Mouse (Mus musculus) hindbrain, embryonic 12.5 days (tissue): ENCODE data around the gene Sdk1. TPM values are rescaled to one million over a fixed set of nuclear protein-coding genes. Genes with fewer than 3 reads are reported as not detected.

Experiments
- ATAC-seq: fragments of 200-750 bp; cut with Nextera tagmentation; 2 replicates; pipeline ENCODE4 v1.8.0; 2017; ENCODE audit warnings: moderate TSS enrichment; ENCODE audit not compliant: low FRiP score
- H3K27ac ChIP-seq: fragments of 300-500 bp; sonication (generic); 2 replicates; pipeline ENCODE4 v1.5.1; 2016; ENCODE audit warnings: mild to moderate bottlenecking
- H3K27me3 ChIP-seq: fragments of 300-500 bp; sonication (generic); 2 replicates; pipeline ENCODE4 v1.6.1; 2016; ENCODE audit warnings: mild to moderate bottlenecking
- H3K36me3 ChIP-seq: fragments of 300-500 bp; sonication (generic); 2 replicates; pipeline ENCODE4 v1.6.1; 2016; ENCODE audit warnings: mild to moderate bottlenecking
- H3K4me1 ChIP-seq: fragments of 300-500 bp; sonication (generic); 2 replicates; pipeline ENCODE4 v1.6.1; 2016
- H3K4me2 ChIP-seq: fragments of 300-500 bp; sonication (generic); replicated peaks from 2 replicates; pipeline ENCODE4 v1.6.1; 2016; ENCODE audit warnings: mild to moderate bottlenecking
- H3K4me3 ChIP-seq: fragments of 300-500 bp; sonication (generic); 2 replicates; pipeline ENCODE4 v1.5.1; 2016; ENCODE audit warnings: mild to moderate bottlenecking
- H3K9ac ChIP-seq: fragments of 300-500 bp; sonication (generic); 2 replicates; pipeline ENCODE4 v1.6.1; 2016; ENCODE audit warnings: mild to moderate bottlenecking, moderate library complexity
- H3K9me3 ChIP-seq: fragments of 300-500 bp; sonication (generic); replicated peaks from 2 replicates; pipeline ENCODE4 v1.6.1; 2016; ENCODE audit warnings: mild to moderate bottlenecking
- WGBS: fragments of 180-500 bp; shearing (Covaris S2); methylation state at CpG from one replicate; pipeline ENCODE4 v1.1.7; 2016; 5-methylcytosine and 5-hydroxymethylcytosine counted together
- polyA plus RNA-seq: library from polyadenylated mRNA; unstranded; fragments of >200 nt; fragmentation: Nextera tagmentation; extraction: Ambion mirVana; gene quantifications from 2 replicates; pipeline ENCODE4 v1.2.1, GENCODE M21; 2016

Gene Sdk1
- polyA plus RNA-seq, 1 experiment from 2014 or later: 3.5 TPM

DNA sequence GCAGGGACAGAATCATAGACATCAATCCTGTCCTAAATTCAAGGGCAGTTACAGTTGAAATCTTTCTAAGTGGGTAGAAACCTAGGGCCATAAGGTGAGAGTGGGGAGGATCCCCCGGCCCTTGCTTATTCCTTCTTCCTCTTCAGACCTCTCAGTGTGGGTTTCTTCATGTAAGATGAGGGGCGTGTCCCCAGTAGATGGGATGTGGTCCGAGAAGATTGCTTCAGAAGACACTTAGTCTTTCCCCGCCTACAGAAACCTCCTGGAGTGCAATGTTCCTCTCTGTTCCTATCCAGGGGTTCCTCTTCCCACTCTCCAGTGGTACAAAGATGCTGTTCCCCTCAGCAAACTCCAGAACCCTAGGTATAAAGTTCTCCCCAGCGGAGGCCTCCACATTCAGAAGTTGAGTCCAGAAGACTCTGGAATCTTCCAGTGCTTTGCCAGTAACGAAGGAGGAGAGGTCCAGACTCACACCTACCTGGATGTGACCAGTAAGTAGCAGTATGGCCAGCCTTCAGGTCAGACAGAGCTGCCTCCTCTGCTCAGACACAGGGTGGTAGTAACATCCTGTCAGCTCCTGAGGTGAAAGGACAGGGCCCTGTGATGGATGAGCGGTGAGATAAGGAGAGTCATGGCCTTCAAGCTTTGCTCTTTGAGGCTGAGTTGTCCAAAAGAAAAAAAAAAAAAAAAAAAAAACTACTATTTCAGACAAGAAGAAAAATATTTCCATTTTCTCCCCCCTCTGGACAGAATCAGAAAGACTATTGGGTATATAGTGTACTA lies 711.6 kb downstream of the Sdk1 start:
- ATAC-seq: no peak
- Histone ChIP-seq H3K9me3 (no peaks in the 10 kb centered on the region), H3K9ac (no peak overlapping the region), H3K4me2 (no peak overlapping the region), H3K4me1 (0 out of 2 replicates have a peak, but pooled peaks cover 2% of the 10 kb centered on the region), H3K36me3 (no peaks in the 10 kb centered on the region), H3K4me3 (no peak overlapping the region), H3K27ac (no peak overlapping the region), H3K27me3 (no peaks in the 10 kb centered on the region)
- WGBS: 84% methylated on average over 7 of the region's 7 CpGs

GRCm38 (mm10) chr5:141971071-141971470 lies 729.8 kb downstream of the Sdk1 start:
- Histone ChIP-seq H3K27ac (no peak overlapping the region), H3K4me3 (no peak overlapping the region), H3K36me3 (no peaks in the 10 kb centered on the region), H3K4me1 (no peaks in the 10 kb centered on the region), H3K9ac (no peak overlapping the region), H3K27me3 (no peaks in the 10 kb centered on the region), H3K9me3 (no peaks in the 10 kb centered on the region), H3K4me2 (no peak overlapping the region)
- ATAC-seq: no peak

- H3K4me3 ChIP-seq: no peak overlapping the region
- H3K4me2 ChIP-seq: no peak overlapping the region
- H3K9ac ChIP-seq: no peak overlapping the region
- no peak for ATAC-seq
- H3K27ac ChIP-seq: no peak overlapping the region
- no peaks in the 10 kb centered on the region for H3K4me1 ChIP-seq
- no peaks in the 10 kb centered on the region for H3K9me3 ChIP-seq
- no peaks in the 10 kb centered on the region for H3K36me3 ChIP-seq
- no peaks in the 10 kb centered on the region for H3K27me3 ChIP-seq
Measured at GRCm38 (mm10) chr5:141979511-141979910, 738.2 kb downstream of the Sdk1 start.

DNA sequence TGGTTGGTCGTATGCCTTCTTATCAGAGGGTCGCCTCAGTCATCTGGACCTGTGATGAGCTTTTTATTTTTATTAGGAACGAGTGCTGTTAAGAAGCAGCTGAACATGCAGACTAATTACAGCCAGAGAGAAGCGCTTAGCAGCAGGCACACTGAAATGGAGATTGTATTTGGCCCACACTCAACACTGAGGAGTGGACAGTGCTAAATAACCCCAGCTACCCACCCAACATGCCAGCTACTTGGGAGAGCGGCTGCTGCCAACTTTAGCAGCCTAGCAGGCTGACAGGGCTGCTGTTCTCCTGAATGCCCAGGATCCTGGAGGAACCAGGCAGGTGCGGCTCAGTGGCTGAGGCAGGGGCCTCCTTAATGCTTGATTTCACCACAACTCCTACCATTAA lies 739.5 kb downstream of the Sdk1 start:
- Histone ChIP-seq H3K27me3 (no peaks in the 10 kb centered on the region), H3K4me2 (no peak overlapping the region), H3K9me3 (no peaks in the 10 kb centered on the region), H3K27ac (no peak overlapping the region), H3K4me3 (no peak overlapping the region), H3K36me3 (no peaks in the 10 kb centered on the region), H3K9ac (no peak overlapping the region), H3K4me1 (no peaks in the 10 kb centered on the region)
- 91% methylated on average over 6 of the region's 6 CpGs for WGBS
- no peak for ATAC-seq

GRCm38 (mm10) chr5:141984322-141984721 lies 743.0 kb downstream of the Sdk1 start:
- Histone ChIP-seq H3K4me3 (no peak overlapping the region), H3K9me3 (no peaks in the 10 kb centered on the region), H3K4me2 (no peak overlapping the region), H3K27me3 (no peaks in the 10 kb centered on the region; the same call in 1 of the 2 replicates), H3K27ac (no peak overlapping the region), H3K36me3 (no peaks in the 10 kb centered on the region), H3K9ac (no peak overlapping the region), H3K4me1 (no peaks in the 10 kb centered on the region)
- ATAC-seq: no peak
- 80% methylated on average over 4 of the region's 4 CpGs for WGBS

- no peaks in the 10 kb centered on the region; the same call in 1 of the 2 replicates for H3K27me3 ChIP-seq
- H3K4me1 ChIP-seq: no peaks in the 10 kb centered on the region
- H3K27ac ChIP-seq: no peak overlapping the region
- no peaks in the 10 kb centered on the region for H3K36me3 ChIP-seq
- 10% methylated on average over 8 of the region's 8 CpGs for WGBS
- H3K9me3 ChIP-seq: no peaks in the 10 kb centered on the region
- no peak overlapping the region for H3K4me2 ChIP-seq
- H3K9ac ChIP-seq: no peak overlapping the region
- ATAC-seq: no peak
- H3K4me3 ChIP-seq: no peak overlapping the region
Measured at GRCm38 (mm10) chr5:141985003-141985402, 743.7 kb downstream of the Sdk1 start.

DNA sequence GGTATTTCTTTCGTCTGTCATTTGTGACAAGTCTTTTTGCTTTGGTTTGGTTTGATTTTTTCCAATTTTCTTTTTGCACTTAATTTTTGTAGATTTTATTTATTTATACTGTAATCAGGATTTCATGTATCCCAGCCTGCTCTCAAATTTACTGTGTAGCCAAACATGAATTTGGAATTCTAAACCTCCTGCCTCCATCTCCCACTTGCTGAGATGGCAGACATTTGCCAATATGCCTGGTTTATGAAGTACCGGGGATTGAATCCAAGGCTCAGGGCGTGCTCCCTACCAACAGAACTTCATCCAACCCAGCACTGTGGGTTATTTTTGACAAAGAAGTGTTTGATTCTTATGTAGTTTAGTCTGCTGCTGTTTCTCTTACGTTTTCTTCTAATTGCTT lies 744.3 kb downstream of the Sdk1 start:
- H3K4me3 ChIP-seq: no peak overlapping the region
- H3K27ac ChIP-seq: no peak overlapping the region
- WGBS: 88% methylated on average over 4 of the region's 4 CpGs
- H3K4me2 ChIP-seq: no peak overlapping the region
- H3K4me1 ChIP-seq: no peaks in the 10 kb centered on the region
- no peaks in the 10 kb centered on the region for H3K9me3 ChIP-seq
- no peak overlapping the region for H3K9ac ChIP-seq
- H3K36me3 ChIP-seq: no peaks in the 10 kb centered on the region
- ATAC-seq: no peak
- no peaks in the 10 kb centered on the region; the same call in 1 of the 2 replicates for H3K27me3 ChIP-seq

DNA sequence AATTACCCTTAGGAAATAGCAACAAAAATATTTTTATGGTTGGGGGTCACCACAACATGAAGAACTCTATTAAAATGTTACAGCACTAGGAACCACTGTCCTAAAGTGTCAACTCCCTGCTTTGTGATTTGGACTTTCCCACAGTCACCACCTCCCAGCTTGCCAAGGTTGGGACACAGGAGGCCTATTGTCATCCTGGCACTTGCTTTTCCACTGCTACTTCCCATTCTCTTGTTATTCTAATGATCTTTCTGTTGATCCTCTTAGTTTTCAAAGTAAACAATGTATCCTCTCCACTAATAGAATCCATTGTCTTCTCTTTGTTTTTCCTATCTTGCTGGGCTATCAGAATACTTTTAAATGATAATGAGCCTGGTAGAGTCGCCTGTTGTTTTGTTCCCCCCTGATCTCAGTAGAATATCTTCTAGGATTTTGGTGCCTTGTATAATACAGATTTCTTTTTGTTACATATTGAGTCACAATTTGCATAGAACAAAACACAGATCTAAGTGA lies 746.1 kb downstream of the Sdk1 start:
- Histone ChIP-seq H3K4me3 (no peak overlapping the region), H3K27me3 (no peaks in the 10 kb centered on the region; the same call in 1 of the 2 replicates), H3K4me2 (no peak overlapping the region), H3K9ac (no peak overlapping the region), H3K36me3 (no peaks in the 10 kb centered on the region), H3K4me1 (no peaks in the 10 kb centered on the region), H3K27ac (no peak overlapping the region), H3K9me3 (no peaks in the 10 kb centered on the region)
- WGBS: 12% methylated on average over 1 of the region's 1 CpGs
- no peak for ATAC-seq

DNA sequence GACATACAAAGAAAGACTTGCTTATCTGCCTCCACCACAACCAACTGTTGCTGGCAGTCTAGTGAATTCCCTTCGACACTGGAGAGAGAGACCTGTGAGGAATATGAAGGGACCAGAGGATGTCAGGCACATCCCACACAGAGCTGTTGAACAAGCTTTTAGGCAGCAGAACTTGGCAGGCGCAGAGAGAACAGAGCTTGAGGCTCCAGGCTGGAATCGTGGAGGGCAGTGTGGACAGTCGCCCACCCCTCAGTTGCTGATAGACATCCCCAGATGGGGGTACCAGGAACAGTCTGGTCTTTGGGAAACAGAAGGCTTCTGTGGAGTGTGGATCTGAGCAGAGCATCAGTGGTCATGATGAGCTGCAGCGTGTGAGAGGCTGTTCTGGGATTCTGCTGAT lies 747.4 kb downstream of the Sdk1 start:
- no peaks in the 10 kb centered on the region for H3K9me3 ChIP-seq
- no peaks in the 10 kb centered on the region; the same call in 1 of the 2 replicates for H3K27me3 ChIP-seq
- H3K4me1 ChIP-seq: no peaks in the 10 kb centered on the region
- no peak overlapping the region for H3K27ac ChIP-seq
- no peaks in the 10 kb centered on the region for H3K36me3 ChIP-seq
- H3K4me2 ChIP-seq: no peak overlapping the region
- no peak overlapping the region for H3K9ac ChIP-seq
- H3K4me3 ChIP-seq: no peak overlapping the region
- WGBS: 81% methylated on average over 5 of the region's 5 CpGs
- no peak for ATAC-seq

DNA sequence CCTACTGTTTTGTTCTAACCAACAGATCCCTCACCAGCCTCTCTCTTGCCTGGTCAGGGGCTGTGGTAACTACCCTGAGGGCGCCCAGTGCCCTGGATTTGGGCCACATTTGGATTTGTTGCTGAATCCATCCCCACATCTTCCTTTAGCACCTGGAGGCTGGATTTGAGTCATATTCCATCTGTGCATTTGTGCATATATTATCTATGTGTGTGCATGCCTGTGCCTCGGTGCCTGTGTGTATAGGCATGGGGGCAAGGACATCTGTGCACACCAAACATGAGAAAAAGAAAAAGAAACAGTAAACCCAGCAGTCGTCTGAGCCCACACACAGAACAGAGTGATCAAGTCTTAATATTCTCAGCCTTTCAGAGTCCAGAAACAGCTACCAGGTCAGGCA lies 752.9 kb downstream of the Sdk1 start:
- no peak overlapping the region for H3K27ac ChIP-seq
- no peak overlapping the region for H3K4me2 ChIP-seq
- H3K9me3 ChIP-seq: no peaks in the 10 kb centered on the region; the same call in 1 of the 2 replicates
- ATAC-seq: no peak
- H3K36me3 ChIP-seq: no peaks in the 10 kb centered on the region
- H3K9ac ChIP-seq: no peak overlapping the region
- H3K4me3 ChIP-seq: no peak overlapping the region
- H3K4me1 ChIP-seq: no peaks in the 10 kb centered on the region
- WGBS: 79% methylated on average over 3 of the region's 3 CpGs
- H3K27me3 ChIP-seq: no peaks in the 10 kb centered on the region

DNA sequence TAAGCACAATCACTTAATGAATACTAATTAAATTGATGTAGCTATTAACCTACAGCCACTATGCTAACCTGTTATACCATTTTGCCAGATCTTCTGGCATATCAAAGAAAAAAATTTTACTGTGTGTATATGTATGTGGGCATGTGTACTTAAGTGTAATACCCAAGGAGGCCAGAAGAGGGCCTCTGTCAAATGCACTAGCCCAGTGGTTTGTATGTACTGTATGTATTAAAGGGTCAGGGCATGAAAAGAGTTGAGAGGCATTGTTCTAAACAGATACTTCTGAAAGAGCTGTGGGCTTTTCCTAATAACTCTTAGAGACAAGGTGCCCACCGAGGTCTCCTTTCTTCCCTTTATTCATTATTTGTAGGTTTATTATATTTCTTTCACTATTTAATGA lies 759.0 kb downstream of the Sdk1 start:
- H3K27me3 ChIP-seq: no peaks in the 10 kb centered on the region
- H3K36me3 ChIP-seq: no peaks in the 10 kb centered on the region
- H3K9ac ChIP-seq: no peak overlapping the region
- 84% methylated on average over 1 of the region's 1 CpGs for WGBS
- no peak overlapping the region for H3K4me2 ChIP-seq
- no peak overlapping the region for H3K27ac ChIP-seq
- H3K4me1 ChIP-seq: peaks cover 4% of the 10 kb centered on the region; the same call in 1 of the 2 replicates
- ATAC-seq: no peak
- no peak overlapping the region for H3K4me3 ChIP-seq
- H3K9me3 ChIP-seq: peaks cover 10% of the 10 kb centered on the region; the same call in 1 of the 2 replicates

DNA sequence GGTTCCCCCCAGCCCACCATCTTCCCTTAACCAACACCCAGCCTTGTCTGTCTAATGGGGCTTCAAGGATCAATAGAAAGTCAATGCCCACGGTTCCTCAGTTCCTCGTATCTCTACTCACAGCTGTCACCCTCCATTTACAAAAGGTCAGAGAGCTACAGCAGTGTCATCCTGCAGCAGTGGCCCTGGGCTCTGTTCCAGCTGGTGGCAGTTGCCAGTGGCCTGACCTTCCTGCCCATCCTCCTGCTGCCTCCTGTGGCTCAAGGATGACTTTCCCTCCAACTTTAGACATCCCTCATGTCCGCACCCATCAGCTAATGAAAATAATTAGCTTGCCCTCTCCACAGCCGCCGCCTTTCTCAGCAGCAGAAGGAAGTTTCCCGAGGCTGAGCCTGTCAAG lies 759.8 kb downstream of the Sdk1 start:
- H3K36me3 ChIP-seq: no peaks in the 10 kb centered on the region
- H3K27me3 ChIP-seq: no peaks in the 10 kb centered on the region
- H3K4me2 ChIP-seq: no peak overlapping the region
- H3K9me3 ChIP-seq: peaks cover 15% of the 10 kb centered on the region; the same call in 1 of the 2 replicates
- H3K4me1 ChIP-seq: peaks cover 4% of the 10 kb centered on the region; the same call in 1 of the 2 replicates
- ATAC-seq: no peak
- 45% methylated on average over 6 of the region's 6 CpGs for WGBS
- no peak overlapping the region for H3K9ac ChIP-seq
- no peak overlapping the region for H3K4me3 ChIP-seq
- H3K27ac ChIP-seq: no peak overlapping the region

DNA sequence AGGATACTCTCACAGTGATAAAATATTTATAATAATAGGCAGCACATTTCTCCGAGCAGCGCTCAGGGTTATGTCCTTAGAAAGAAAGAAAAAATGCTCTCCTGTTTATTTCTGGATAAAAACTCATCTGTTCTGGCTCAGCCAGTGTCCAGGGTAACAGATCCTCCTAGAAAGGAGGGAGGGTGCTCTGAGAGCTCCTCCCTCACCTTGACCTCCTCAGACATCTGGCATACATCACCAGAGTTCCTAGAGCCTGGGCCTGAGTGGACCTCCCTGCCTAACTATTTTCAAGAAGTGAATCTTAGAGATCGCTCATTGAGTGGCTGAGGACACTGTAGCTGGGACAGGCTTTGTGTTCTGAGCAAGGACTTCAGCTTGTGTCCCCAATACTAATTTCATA lies 760.7 kb downstream of the Sdk1 start:
- ATAC-seq: no peak
- H3K27me3 ChIP-seq: no peaks in the 10 kb centered on the region
- H3K9ac ChIP-seq: no peak overlapping the region
- H3K4me3 ChIP-seq: no peak overlapping the region
- peaks cover 4% of the 10 kb centered on the region; the same call in 1 of the 2 replicates for H3K4me1 ChIP-seq
- no peak overlapping the region for H3K4me2 ChIP-seq
- H3K36me3 ChIP-seq: no peaks in the 10 kb centered on the region
- 88% methylated on average over 3 of the region's 3 CpGs for WGBS
- peaks cover 15% of the 10 kb centered on the region; the same call in 1 of the 2 replicates for H3K9me3 ChIP-seq
- H3K27ac ChIP-seq: no peak overlapping the region
